Mouse (Mus musculus) CD4-positive helper T cell, adult 2 months (primary cell): ENCODE results near the gene Ccr10.
"Not testable (repeated sequence)": the region's sequence is repeated elsewhere in the genome, so short reads cannot be mapped to it uniquely, and the experiment has no call there.

ENCODE experiments used
- DNase-seq: peaks from one replicate; pipeline ENCODE4 v3.0.0-alpha.2; 2012; ENCODE audit warnings: low read depth, missing footprints, low spot score

Gene Ccr10

GRCm38 (mm10) chr11:101171721-101172433, 3.4 kb downstream of the Ccr10 start:
- DNase-seq = peak; percentile 59

GRCm38 (mm10) chr11:101170811-101171610, 4.2 kb downstream of the Ccr10 start, which contains the start of gene Plekhh3:
Plekhh3 (minus strand) TSS chr11:101171351.
- DNase-seq = peak; percentile 88

- no peak for DNase-seq
These were observed 4.9 kb downstream of the Ccr10 start, which contains the start of gene Cntnap1 for GRCm38 (mm10) chr11:101170354-101170810. Cntnap1 (plus strand) TSS chr11:101170523.

GRCm38 (mm10) chr11:101169301-101170107, 5.7 kb downstream of the Ccr10 start:
- DNase-seq = no peak

- DNase-seq = no peak
These were observed 6.8 kb downstream of the Ccr10 start for GRCm38 (mm10) chr11:101168301-101168980.

GRCm38 (mm10) chr11:101167963-101168300, 7.3 kb downstream of the Ccr10 start:
- DNase-seq = no peak

GRCm38 (mm10) chr11:101167211-101167962, 7.9 kb downstream of the Ccr10 start:
- DNase-seq = no peak

- no peak for DNase-seq
These were observed 8.9 kb downstream of the Ccr10 start for GRCm38 (mm10) chr11:101166357-101166756.

GRCm38 (mm10) chr11:101164677-101165580, 10.3 kb downstream of the Ccr10 start:
- peak; percentile 29 for DNase-seq

GRCm38 (mm10) chr11:101164351-101164665, 10.9 kb downstream of the Ccr10 start:
- DNase-seq = peak; percentile 37

GRCm38 (mm10) chr11:101163476-101164350, 11.5 kb downstream of the Ccr10 start:
- no peak for DNase-seq

- no peak for DNase-seq
These were observed 12.5 kb downstream of the Ccr10 start for GRCm38 (mm10) chr11:101162772-101163171.

- no peak for DNase-seq
These were observed 12.9 kb downstream of the Ccr10 start for GRCm38 (mm10) chr11:101162301-101162700.

GRCm38 (mm10) chr11:101161551-101161950, 13.7 kb downstream of the Ccr10 start:
- no peak for DNase-seq

GRCm38 (mm10) chr11:101160981-101161505, 14.2 kb downstream of the Ccr10 start:
- DNase-seq = not testable (repeated sequence)

- DNase-seq = not testable (repeated sequence)
These were observed 15.1 kb downstream of the Ccr10 start for GRCm38 (mm10) chr11:101160151-101160550.

- DNase-seq = peak; percentile 62
These were observed 19.4 kb downstream of the Ccr10 start, which contains the start of gene Tubg2 for GRCm38 (mm10) chr11:101155728-101156371. Tubg2 (plus strand) TSS chr11:101155907.

GRCm38 (mm10) chr11:101155151-101155550, 20.1 kb downstream of the Ccr10 start:
- no peak for DNase-seq
